ENCODE assay signal across 9 mouse cellular contexts in the genomic region with DNA sequence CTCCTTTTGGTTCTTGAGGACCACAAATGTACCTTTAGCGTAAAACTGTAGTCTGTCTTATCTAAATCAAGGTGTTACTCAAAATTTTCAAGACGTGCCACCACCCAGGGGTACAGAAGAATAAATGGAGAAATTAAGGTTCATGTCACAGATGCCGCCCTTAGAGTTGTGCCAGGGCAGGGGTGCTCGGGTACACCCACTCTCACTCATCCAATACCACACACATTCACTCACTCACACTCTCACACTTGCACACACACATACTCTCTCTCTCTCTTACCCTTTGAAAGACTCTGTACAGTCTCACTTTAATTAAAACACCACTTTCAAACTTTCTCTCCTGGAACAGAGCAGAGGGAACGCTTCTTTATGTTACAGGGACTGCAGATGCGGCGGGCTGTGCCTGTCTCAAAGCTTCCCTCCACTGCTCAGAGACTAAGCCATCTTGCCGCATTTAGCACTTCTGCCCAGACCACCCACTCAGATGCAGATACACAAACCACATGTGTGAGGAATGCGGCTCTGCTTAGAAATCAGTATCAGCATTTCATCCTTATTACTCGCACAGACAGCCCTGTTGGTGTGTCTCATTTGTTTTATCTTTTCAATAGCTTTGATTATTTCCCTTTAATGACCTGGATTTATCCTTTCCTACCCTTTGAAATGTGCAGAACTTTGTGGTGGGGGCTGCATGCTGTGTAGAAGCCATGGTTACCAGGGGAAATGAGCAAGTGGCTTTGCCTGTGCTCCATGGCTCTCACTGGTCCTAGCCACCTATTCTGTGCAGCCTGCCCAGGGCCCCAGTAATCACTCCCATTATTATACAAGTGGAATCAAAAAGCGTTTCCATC.
DNase-seq lines count a peak whose midpoint lies in the region; ATAC-seq and TF ChIP-seq lines count a peak whose summit lies in the region.
"Had no signal": no experiment of that assay in that cellular context is flagged by ENCODE, and none has a peak within 500 bp of the region (broad histone marks: within the 10 kb centered on the region; RNA-seq: fewer than 3 reads in every experiment).

No protein-coding gene starts in this region.

- H3K4me3 ChIP-seq in kidney, postnatal 0 days (replicated peaks; ENCODE audit: low read depth, low read length) = no peak overlapping the region
- no peak overlapping the region for H3K4me3 ChIP-seq in kidney, embryonic 14.5 days (ENCODE audit: low read length)
- no peak overlapping the region for H3K4me3 ChIP-seq in embryonic facial prominence, embryonic 15.5 days (replicated peaks)
- H3K4me3 ChIP-seq in intestine, embryonic 16.5 days (ENCODE audit: low read length) = no peak overlapping the region
- no peak overlapping the region for H3K4me3 ChIP-seq in neural tube, embryonic 15.5 days (replicated peaks)

- H3K9ac ChIP-seq in kidney, postnatal 0 days (ENCODE audit: low read depth, low read length) = no peak overlapping the region
- no peak overlapping the region for H3K9ac ChIP-seq in kidney, embryonic 14.5 days (ENCODE audit: low read depth, low read length)
- H3K9ac ChIP-seq in embryonic facial prominence, embryonic 15.5 days = no peak overlapping the region
- H3K9ac ChIP-seq in intestine, embryonic 16.5 days (ENCODE audit: low read depth, low read length) = no peak overlapping the region
- H3K9ac ChIP-seq in neural tube, embryonic 15.5 days (replicated peaks) = no peak overlapping the region

- WGBS in kidney, postnatal 0 days = 48% methylated on average over 11 of the region's 11 CpGs
- WGBS in kidney, embryonic 14.5 days = 46% methylated on average over 11 of the region's 11 CpGs
- 32% methylated on average over 11 of the region's 11 CpGs for WGBS in embryonic facial prominence, embryonic 15.5 days
- 45% methylated on average over 11 of the region's 11 CpGs for WGBS in intestine, embryonic 16.5 days
- whole genome bisulfite sequencing in neural tube, embryonic 15.5 days = 33% methylated on average over 11 of the region's 11 CpGs

- ATAC-seq in kidney, postnatal 0 days (replicated peaks; ENCODE audit: low FRiP score, low read depth) = no peak; the same call in 1 of the 2 replicates
- no peak for ATAC-seq in kidney, embryonic 14.5 days (ENCODE audit: low FRiP score, low TSS enrichment)
- no peak; the same call in 1 of the 2 replicates for ATAC-seq in embryonic facial prominence, embryonic 15.5 days (ENCODE audit: insufficient number of reproducible peaks, low FRiP score, low TSS enrichment, low read depth)
- ATAC-seq in intestine, embryonic 16.5 days = peak; percentile 46; the same call in 1 of the 2 replicates
- peak; percentile 78 for ATAC-seq in neural tube, embryonic 15.5 days (ENCODE audit: low FRiP score)
- no peak for ATAC-seq in monocyte, adult 5-6 weeks (replicated peaks; ENCODE audit: insufficient number of reproducible peaks, low FRiP score, low TSS enrichment, poor library complexity, severe bottlenecking)

- DNase-seq in kidney, postnatal 0 days (ENCODE audit: low spot score) = peak; percentile 65
- no peak for DNase-seq in left cerebral cortex, adult 11 months (ENCODE audit: low spot score)
- no peak for DNase-seq in layer of hippocampus, adult 11-12 months (ENCODE audit: low spot score)

- H3K9me3 ChIP-seq in kidney, postnatal 0 days (replicated peaks; ENCODE audit: low read length) = no peaks in the 10 kb centered on the region
- no peaks in the 10 kb centered on the region for H3K9me3 ChIP-seq in kidney, embryonic 14.5 days (ENCODE audit: control insufficient read depth, low read length)
- no peaks in the 10 kb centered on the region for H3K9me3 ChIP-seq in embryonic facial prominence, embryonic 15.5 days (replicated peaks)
- no peaks in the 10 kb centered on the region for H3K9me3 ChIP-seq in intestine, embryonic 16.5 days (ENCODE audit: control insufficient read depth, low read length)
- H3K9me3 ChIP-seq in neural tube, embryonic 15.5 days (replicated peaks) = no peaks in the 10 kb centered on the region

- H3K4me2 ChIP-seq in kidney, postnatal 0 days (ENCODE audit: low read length) = no peak overlapping the region
- H3K4me2 ChIP-seq in kidney, embryonic 14.5 days (replicated peaks; ENCODE audit: low read depth, low read length) = no peak overlapping the region
- H3K4me2 ChIP-seq in embryonic facial prominence, embryonic 15.5 days (replicated peaks) = no peak overlapping the region
- no peak overlapping the region for H3K4me2 ChIP-seq in intestine, embryonic 16.5 days (ENCODE audit: low read depth, low read length)
- no peak overlapping the region for H3K4me2 ChIP-seq in neural tube, embryonic 15.5 days

- no peaks in the 10 kb centered on the region for H3K4me1 ChIP-seq in kidney, postnatal 0 days (replicated peaks; ENCODE audit: insufficient read depth, low read length)
- 0 out of 2 replicates have a peak, but pooled peaks cover 4% of the 10 kb centered on the region for H3K4me1 ChIP-seq in kidney, embryonic 14.5 days (ENCODE audit: control insufficient read depth, insufficient read depth, low read length)
- H3K4me1 ChIP-seq in embryonic facial prominence, embryonic 15.5 days = peaks cover 7% of the 10 kb centered on the region
- H3K4me1 ChIP-seq in intestine, embryonic 16.5 days (ENCODE audit: control insufficient read depth, insufficient read depth, low read length) = 0 out of 2 replicates have a peak, but pooled peaks cover 3% of the 10 kb centered on the region
- H3K4me1 ChIP-seq in neural tube, embryonic 15.5 days = peaks cover 8% of the 10 kb centered on the region; the same call in 1 of the 2 replicates

- no peaks in the 10 kb centered on the region for H3K27me3 ChIP-seq in kidney, postnatal 0 days (ENCODE audit: insufficient read depth, low read length)
- no peaks in the 10 kb centered on the region for H3K27me3 ChIP-seq in kidney, embryonic 14.5 days (ENCODE audit: control insufficient read depth, insufficient read depth, low read length)
- H3K27me3 ChIP-seq in embryonic facial prominence, embryonic 15.5 days = no peaks in the 10 kb centered on the region
- H3K27me3 ChIP-seq in intestine, embryonic 16.5 days (replicated peaks; ENCODE audit: control insufficient read depth, insufficient read depth, low read length) = no peaks in the 10 kb centered on the region
- H3K27me3 ChIP-seq in neural tube, embryonic 15.5 days (replicated peaks) = no peaks in the 10 kb centered on the region
- H3K27me3 ChIP-seq: CH12.LX had no signal

- no peak for TF ChIP-seq CTCF in kidney, postnatal 0 days (IDR thresholded peaks at IDR 0.05; ENCODE audit: low read depth)

- no peaks in the 10 kb centered on the region for H3K36me3 ChIP-seq in kidney, postnatal 0 days (ENCODE audit: insufficient read depth, low read length)
- peaks cover under 1% of the 10 kb centered on the region; the same call in 1 of the 2 replicates for H3K36me3 ChIP-seq in kidney, embryonic 14.5 days (ENCODE audit: control insufficient read depth, insufficient read depth, low read length)
- peaks cover under 1% of the 10 kb centered on the region; the same call in 1 of the 2 replicates for H3K36me3 ChIP-seq in embryonic facial prominence, embryonic 15.5 days
- no peaks in the 10 kb centered on the region for H3K36me3 ChIP-seq in intestine, embryonic 16.5 days (ENCODE audit: control insufficient read depth, insufficient read depth, low read length)
- H3K36me3 ChIP-seq in neural tube, embryonic 15.5 days = no peaks in the 10 kb centered on the region

- H3K27ac ChIP-seq in kidney, postnatal 0 days = no peak overlapping the region
- H3K27ac ChIP-seq in kidney, embryonic 14.5 days (ENCODE audit: low read depth, low read length) = no peak overlapping the region
- 0 out of 2 replicates have a peak overlapping the region, but pooled peaks have one; percentile 12 for H3K27ac ChIP-seq in embryonic facial prominence, embryonic 15.5 days (replicated peaks)
- 0 out of 2 replicates have a peak overlapping the region, but pooled peaks have one; percentile 25 for H3K27ac ChIP-seq in intestine, embryonic 16.5 days (ENCODE audit: low read length)
- peak overlapping the region; percentile 46; the same call in 1 of the 2 replicates for H3K27ac ChIP-seq in neural tube, embryonic 15.5 days (replicated peaks)

Comparison
In these comparisons a context has a peak if more than half of its experiments do, and no peak if none do; other contexts are left out.
1. ATAC-seq: peak in intestine, embryonic 16.5 days (single experiment) and neural tube, embryonic 15.5 days (single experiment); none in kidney, postnatal 0 days (single experiment), kidney, embryonic 14.5 days (single experiment), embryonic facial prominence, embryonic 15.5 days (single experiment) and monocyte, adult 5-6 weeks (single experiment).
2. H3K27ac ChIP-seq: peak in embryonic facial prominence, embryonic 15.5 days (single experiment), intestine, embryonic 16.5 days (single experiment) and neural tube, embryonic 15.5 days (single experiment); none in kidney, postnatal 0 days (single experiment) and kidney, embryonic 14.5 days (single experiment).